Mouse (Mus musculus): ENCODE measurements around the gene Pip5k1c. TPM values are rescaled to one million over a fixed set of nuclear protein-coding genes. Genes with fewer than 3 reads are reported as not detected.

The Pip5k1c gene
- polyA plus RNA-seq, 1 experiment from 2014 or later: 58.5 TPM

GRCm38 (mm10) chr10:81261025-81261424 lies 31.7 kb upstream of the Pip5k1c start:
- ATAC-seq (ENCODE audit: low FRiP score, low read depth): no peak
- peaks cover 53% of the 10 kb centered on the region for H3K36me3 ChIP-seq
- H3K4me1 ChIP-seq: peaks cover 24% of the 10 kb centered on the region
- peaks cover 50% of the 10 kb centered on the region for H3K27me3 ChIP-seq
- peaks cover 5% of the 10 kb centered on the region for H3K9me3 ChIP-seq
- no peak overlapping the region for H3K9ac ChIP-seq
- no peak overlapping the region for H3K4me3 ChIP-seq
- no peak overlapping the region for H3K4me2 ChIP-seq (replicated peaks)
- no peak overlapping the region for H3K27ac ChIP-seq
- WGBS: 89% methylated on average over 4 of the region's 4 CpGs

- no peak for ATAC-seq (ENCODE audit: low FRiP score, low read depth)
- Histone ChIP-seq H3K9ac (peak overlapping the region; percentile 78), H3K9me3 (peaks cover 3% of the 10 kb centered on the region), H3K4me3 (peak overlapping the region; percentile 75), H3K4me1 (peaks cover 21% of the 10 kb centered on the region), H3K27me3 (peaks cover 5% of the 10 kb centered on the region), H3K4me2 (replicated peaks) (peak overlapping the region; percentile 74), H3K27ac (no peak overlapping the region), H3K36me3 (peaks cover 63% of the 10 kb centered on the region)
- 95% methylated on average over 8 of the region's 8 CpGs for WGBS
Observed at GRCm38 (mm10) chr10:81265540-81265939, 27.2 kb upstream of the Pip5k1c start.

- H3K9ac ChIP-seq: peak within 1 kb of the TSS; percentile 78
- H3K4me3 ChIP-seq: peak within 1 kb of the TSS; percentile 75
- peak; percentile 94 for ATAC-seq (ENCODE audit: low FRiP score, low read depth)
- H3K27me3 ChIP-seq: no peaks in the 10 kb centered on the region; the same call in 1 of the 2 replicates
- WGBS: under 1% methylated on average over 48 of the region's 48 CpGs
- peaks cover 63% of the 10 kb centered on the region for H3K36me3 ChIP-seq
- peak within 1 kb of the TSS; percentile 95 for H3K4me2 ChIP-seq (replicated peaks)
- H3K9me3 ChIP-seq: no peaks in the 10 kb centered on the region
- H3K27ac ChIP-seq: peak within 1 kb of the TSS; percentile 84
- peaks cover 21% of the 10 kb centered on the region for H3K4me1 ChIP-seq
Observed at GRCm38 (mm10) chr10:81266211-81267105, 26.3 kb upstream of the Pip5k1c start, which contains the start of the genes Mrpl54 and Apba3. Gene Mrpl54, minus strand, starts transcription at chr10:81266934. Gene Apba3, plus strand, starts transcription at chr10:81266960.

- H3K9me3 ChIP-seq: no peaks in the 10 kb centered on the region
- peak overlapping the region; percentile 75 for H3K4me3 ChIP-seq
- H3K27me3 ChIP-seq: no peaks in the 10 kb centered on the region
- H3K4me1 ChIP-seq: peaks cover 21% of the 10 kb centered on the region
- H3K27ac ChIP-seq: peak overlapping the region; percentile 63; the same call in 1 of the 2 replicates
- peak overlapping the region; percentile 87 for H3K9ac ChIP-seq
- WGBS: 3% methylated on average over 23 of the region's 23 CpGs
- peaks cover 63% of the 10 kb centered on the region for H3K36me3 ChIP-seq
- H3K4me2 ChIP-seq (replicated peaks): peak overlapping the region; percentile 95
- ATAC-seq (ENCODE audit: low FRiP score, low read depth): no peak
Observed at GRCm38 (mm10) chr10:81268056-81268455, 24.7 kb upstream of the Pip5k1c start.

DNA sequence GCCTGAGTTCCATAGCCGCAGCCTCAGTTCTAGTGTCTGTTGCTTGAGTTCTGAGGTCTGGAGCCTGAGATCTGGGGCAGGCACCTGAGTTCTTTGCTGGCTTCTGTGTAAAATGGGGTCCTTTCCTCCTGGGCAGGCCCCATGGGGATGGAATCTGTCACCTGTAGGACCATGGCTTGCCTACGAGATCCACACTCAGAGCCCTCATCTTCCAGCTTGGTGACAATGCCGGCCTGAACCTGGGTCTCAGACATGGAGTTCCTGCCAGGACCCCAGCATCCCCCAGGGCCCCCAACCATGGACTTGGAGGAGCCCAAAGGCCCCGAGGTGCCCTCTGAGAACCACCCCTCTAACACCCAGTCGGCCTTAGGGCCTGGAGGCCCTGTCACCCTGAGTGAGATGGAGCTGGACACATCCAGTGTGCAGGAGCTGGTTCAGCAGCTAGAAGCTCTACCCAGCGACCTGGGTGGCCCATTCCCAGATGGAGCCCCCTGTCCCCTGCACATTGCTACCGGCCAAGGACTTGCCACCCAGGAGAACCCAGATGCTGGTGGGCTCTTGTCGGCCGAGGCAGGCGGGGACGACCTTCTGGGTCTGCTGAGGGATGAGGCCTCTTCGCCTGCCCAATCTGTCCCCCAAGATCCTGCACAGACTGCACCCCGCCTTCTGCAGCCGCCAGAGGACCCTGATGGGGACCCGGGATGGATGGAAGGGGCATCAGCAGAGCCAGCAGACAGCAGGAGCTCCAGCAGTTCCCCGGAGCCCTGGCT lies 23.9 kb upstream of the Pip5k1c start:
- Histone ChIP-seq H3K4me3 (peak overlapping the region; percentile 75), H3K9ac (peak overlapping the region; percentile 87), H3K4me2 (replicated peaks) (peak overlapping the region; percentile 95), H3K27me3 (no peaks in the 10 kb centered on the region), H3K36me3 (peaks cover 63% of the 10 kb centered on the region), H3K9me3 (no peaks in the 10 kb centered on the region), H3K4me1 (peaks cover 21% of the 10 kb centered on the region), H3K27ac (peak overlapping the region; percentile 63; the same call in 1 of the 2 replicates)
- WGBS: 83% methylated on average over 16 of the region's 16 CpGs
- no peak for ATAC-seq (ENCODE audit: low FRiP score, low read depth)

- H3K9me3 ChIP-seq: 0 out of 2 replicates have a peak, but pooled peaks cover 4% of the 10 kb centered on the region
- no peak for ATAC-seq (ENCODE audit: low FRiP score, low read depth)
- 95% methylated on average over 21 of the region's 21 CpGs for WGBS
- no peak overlapping the region for H3K4me3 ChIP-seq
- peaks cover 45% of the 10 kb centered on the region for H3K36me3 ChIP-seq
- H3K27me3 ChIP-seq: 0 out of 2 replicates have a peak, but pooled peaks cover 4% of the 10 kb centered on the region
- H3K4me2 ChIP-seq (replicated peaks): no peak overlapping the region
- no peak overlapping the region for H3K27ac ChIP-seq
- H3K9ac ChIP-seq: no peak overlapping the region
- H3K4me1 ChIP-seq: peaks cover 13% of the 10 kb centered on the region
Observed at GRCm38 (mm10) chr10:81272356-81272755, 20.4 kb upstream of the Pip5k1c start.

DNA sequence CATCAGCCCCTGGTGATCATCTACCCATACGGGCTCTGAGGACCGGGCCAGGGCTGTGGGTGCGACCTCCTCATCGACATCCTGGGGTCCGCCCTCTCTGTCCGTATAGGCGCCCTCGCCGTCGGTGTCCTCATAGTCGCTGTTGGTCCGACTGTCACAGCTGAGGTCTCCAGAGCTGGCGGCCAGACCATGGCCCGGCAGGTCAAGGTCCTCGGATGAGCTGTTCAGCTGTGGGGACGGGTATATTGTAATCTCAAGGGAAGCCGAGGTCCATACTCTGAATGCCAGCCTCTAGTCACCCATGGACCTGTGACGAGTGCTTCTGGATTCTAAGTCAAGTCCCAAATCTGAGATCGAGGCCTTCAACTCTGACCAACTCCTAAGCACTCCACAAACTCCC lies 18.9 kb upstream of the Pip5k1c start:
- Histone ChIP-seq H3K4me3 (no peak overlapping the region), H3K9ac (no peak overlapping the region), H3K4me1 (peaks cover 9% of the 10 kb centered on the region), H3K27ac (no peak overlapping the region), H3K36me3 (peaks cover 45% of the 10 kb centered on the region), H3K4me2 (replicated peaks) (no peak overlapping the region), H3K9me3 (0 out of 2 replicates have a peak, but pooled peaks cover 4% of the 10 kb centered on the region), H3K27me3 (0 out of 2 replicates have a peak, but pooled peaks cover 11% of the 10 kb centered on the region)
- WGBS: 96% methylated on average over 19 of the region's 19 CpGs
- ATAC-seq (ENCODE audit: low FRiP score, low read depth): no peak

- H3K36me3 ChIP-seq: peaks cover 13% of the 10 kb centered on the region
- H3K9ac ChIP-seq: no peak overlapping the region
- no peak overlapping the region for H3K4me2 ChIP-seq (replicated peaks)
- H3K4me3 ChIP-seq: no peak overlapping the region
- ATAC-seq (ENCODE audit: low FRiP score, low read depth): no peak
- H3K27me3 ChIP-seq: peaks cover 45% of the 10 kb centered on the region
- H3K9me3 ChIP-seq: 0 out of 2 replicates have a peak, but pooled peaks cover 4% of the 10 kb centered on the region
- peaks cover 12% of the 10 kb centered on the region for H3K4me1 ChIP-seq
- 82% methylated on average over 22 of the region's 22 CpGs for whole genome bisulfite sequencing
- no peak overlapping the region for H3K27ac ChIP-seq
Observed at GRCm38 (mm10) chr10:81277676-81278075, 15.1 kb upstream of the Pip5k1c start.

DNA sequence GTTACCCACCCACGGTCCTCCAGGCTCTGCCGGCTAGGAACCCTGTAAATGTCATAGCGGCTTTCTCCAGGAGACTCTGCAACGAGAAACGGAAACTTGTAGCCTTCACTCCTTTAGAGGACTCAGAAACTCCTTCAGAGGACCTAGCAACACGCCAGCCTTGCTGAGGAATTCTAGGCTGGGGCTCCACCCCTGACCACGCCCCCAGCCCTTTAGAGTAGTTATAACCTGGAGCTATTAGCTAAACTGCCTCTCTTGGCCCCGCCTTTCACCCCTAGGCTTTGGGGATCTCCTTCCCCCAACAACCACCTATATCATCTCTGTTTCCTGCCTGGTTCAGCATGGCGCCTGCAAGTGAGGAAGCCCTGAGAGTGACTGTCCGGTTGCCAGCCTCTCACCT lies 13.3 kb upstream of the Pip5k1c start:
- WGBS: 30% methylated on average over 10 of the region's 10 CpGs
- Histone ChIP-seq H3K36me3 (no peaks in the 10 kb centered on the region), H3K9me3 (0 out of 2 replicates have a peak, but pooled peaks cover 4% of the 10 kb centered on the region), H3K27me3 (peaks cover 64% of the 10 kb centered on the region), H3K4me1 (peaks cover 17% of the 10 kb centered on the region), H3K9ac (peak overlapping the region; percentile 43), H3K4me3 (0 out of 2 replicates have a peak overlapping the region, but pooled peaks have one; percentile 1), H3K27ac (no peak overlapping the region), H3K4me2 (replicated peaks) (peak overlapping the region; percentile 41)
- ATAC-seq (ENCODE audit: low FRiP score, low read depth): no peak; the same call in 1 of the 2 replicates

- Histone ChIP-seq H3K4me2 (replicated peaks) (no peak overlapping the region), H3K27me3 (peaks cover 89% of the 10 kb centered on the region), H3K9me3 (no peaks in the 10 kb centered on the region), H3K4me1 (peaks cover 18% of the 10 kb centered on the region), H3K4me3 (peak overlapping the region; percentile 2; the same call in 1 of the 2 replicates), H3K9ac (no peak overlapping the region), H3K27ac (no peak overlapping the region), H3K36me3 (no peaks in the 10 kb centered on the region)
- 29% methylated on average over 6 of the region's 6 CpGs for WGBS
- no peak for ATAC-seq (ENCODE audit: low FRiP score, low read depth)
Observed at GRCm38 (mm10) chr10:81284189-81284588, 8.6 kb upstream of the Pip5k1c start.

DNA sequence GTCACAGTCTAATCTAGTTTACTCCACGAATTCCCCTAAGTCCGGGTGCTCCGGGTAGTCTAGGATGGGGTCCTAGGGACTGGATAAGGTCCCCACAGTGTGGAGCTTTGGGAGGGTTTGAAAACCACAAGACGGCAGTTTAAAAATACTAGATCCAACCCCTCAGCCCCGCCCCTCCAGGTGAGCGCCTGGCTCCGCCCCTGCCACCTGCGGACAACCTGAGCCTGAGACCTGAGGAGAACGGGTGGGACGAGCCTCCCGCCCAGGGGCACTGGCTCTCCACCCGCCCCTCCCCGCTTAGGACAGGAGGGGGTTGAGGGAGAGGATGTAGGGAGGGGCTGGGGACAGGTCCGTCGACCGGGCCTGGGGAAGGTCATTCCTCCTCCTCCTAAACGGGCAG lies 8.0 kb upstream of the Pip5k1c start:
- H3K9me3 ChIP-seq: no peaks in the 10 kb centered on the region
- no peak overlapping the region for H3K27ac ChIP-seq
- H3K4me3 ChIP-seq: peak overlapping the region; percentile 42
- no peak overlapping the region for H3K9ac ChIP-seq
- 0 out of 2 replicates have a peak overlapping the region, but pooled peaks have one; percentile 74 for H3K4me2 ChIP-seq (replicated peaks)
- ATAC-seq (ENCODE audit: low FRiP score, low read depth): no peak
- WGBS: 7% methylated on average over 17 of the region's 17 CpGs
- peaks cover 15% of the 10 kb centered on the region for H3K4me1 ChIP-seq
- H3K36me3 ChIP-seq: no peaks in the 10 kb centered on the region
- H3K27me3 ChIP-seq: peaks cover 91% of the 10 kb centered on the region

Data from limb, embryonic 13.5 days (tissue).